Mouse (Mus musculus): ENCODE data around the gene Naa15. TPM values are rescaled to one million over a fixed set of nuclear protein-coding genes. Genes with fewer than 3 reads are reported as not detected.
A peak's percentile ranks its signal among the peaks of the same experiment; 100 is the strongest.

Naa15 gene
- polyA plus RNA-seq, 1 experiment from 2014 or later, result 65.4 TPM

GRCm38 (mm10) chr3:51494466-51494865, 79.5 kb downstream of the Naa15 start:
- Histone ChIP-seq H3K9me3 (no peaks in the 10 kb centered on the region), H3K9ac (no peak overlapping the region), H3K4me2 (replicated peaks) (no peak overlapping the region), H3K27ac (no peak overlapping the region), H3K27me3 (no peaks in the 10 kb centered on the region), H3K4me3 (no peak overlapping the region), H3K4me1 (no peaks in the 10 kb centered on the region), H3K36me3 (peaks cover 11% of the 10 kb centered on the region)
- no peak for ATAC-seq (ENCODE audit: insufficient number of reproducible peaks, insufficient read depth, low FRiP score, low TSS enrichment)
- 92% methylated on average over 2 of the region's 2 CpGs for WGBS

- H3K9ac ChIP-seq, result no peak overlapping the region
- no peaks in the 10 kb centered on the region for H3K9me3 ChIP-seq
- no peak for ATAC-seq (ENCODE audit: insufficient number of reproducible peaks, insufficient read depth, low FRiP score, low TSS enrichment)
- H3K4me1 ChIP-seq, result no peaks in the 10 kb centered on the region
- H3K27me3 ChIP-seq, result no peaks in the 10 kb centered on the region
- no peak overlapping the region for H3K27ac ChIP-seq
- H3K4me2 ChIP-seq (replicated peaks), result no peak overlapping the region
- peaks cover 11% of the 10 kb centered on the region for H3K36me3 ChIP-seq
- 92% methylated on average over 9 of the region's 9 CpGs for WGBS
- no peak overlapping the region for H3K4me3 ChIP-seq
Observed at GRCm38 (mm10) chr3:51495646-51496045, 80.7 kb downstream of the Naa15 start.

- ATAC-seq (ENCODE audit: insufficient number of reproducible peaks, insufficient read depth, low FRiP score, low TSS enrichment), result no peak
- WGBS, result 88% methylated on average over 1 of the region's 1 CpGs
- Histone ChIP-seq H3K4me2 (replicated peaks) (no peak overlapping the region), H3K4me3 (no peak overlapping the region), H3K9me3 (no peaks in the 10 kb centered on the region; the same call in 1 of the 2 replicates), H3K9ac (no peak overlapping the region), H3K4me1 (no peaks in the 10 kb centered on the region), H3K27me3 (no peaks in the 10 kb centered on the region), H3K36me3 (peaks cover 11% of the 10 kb centered on the region), H3K27ac (no peak overlapping the region)
Observed at GRCm38 (mm10) chr3:51497978-51498377, 83.0 kb downstream of the Naa15 start.

GRCm38 (mm10) chr3:51498659-51499058, 83.7 kb downstream of the Naa15 start:
- H3K4me3 ChIP-seq, result no peak overlapping the region
- H3K4me2 ChIP-seq (replicated peaks), result no peak overlapping the region
- H3K36me3 ChIP-seq, result peaks cover 4% of the 10 kb centered on the region
- H3K9ac ChIP-seq, result no peak overlapping the region
- no peaks in the 10 kb centered on the region; the same call in 1 of the 2 replicates for H3K9me3 ChIP-seq
- no peak for ATAC-seq (ENCODE audit: insufficient number of reproducible peaks, insufficient read depth, low FRiP score, low TSS enrichment)
- no peaks in the 10 kb centered on the region for H3K27me3 ChIP-seq
- WGBS, result 63% methylated on average over 5 of the region's 5 CpGs
- H3K4me1 ChIP-seq, result no peaks in the 10 kb centered on the region
- no peak overlapping the region for H3K27ac ChIP-seq

- H3K4me3 ChIP-seq, result no peak overlapping the region
- WGBS, result 92% methylated on average over 4 of the region's 4 CpGs
- no peaks in the 10 kb centered on the region; the same call in 1 of the 2 replicates for H3K9me3 ChIP-seq
- no peaks in the 10 kb centered on the region for H3K4me1 ChIP-seq
- no peak overlapping the region for H3K27ac ChIP-seq
- H3K27me3 ChIP-seq, result no peaks in the 10 kb centered on the region
- no peak overlapping the region for H3K9ac ChIP-seq
- no peak for ATAC-seq (ENCODE audit: insufficient number of reproducible peaks, insufficient read depth, low FRiP score, low TSS enrichment)
- no peak overlapping the region for H3K4me2 ChIP-seq (replicated peaks)
- H3K36me3 ChIP-seq, result no peaks in the 10 kb centered on the region
Observed at GRCm38 (mm10) chr3:51499876-51500275, 84.9 kb downstream of the Naa15 start.

GRCm38 (mm10) chr3:51504385-51504952, 89.5 kb downstream of the Naa15 start:
- Histone ChIP-seq H3K9ac (no peak overlapping the region), H3K9me3 (no peaks in the 10 kb centered on the region; the same call in 1 of the 2 replicates), H3K4me2 (replicated peaks) (no peak overlapping the region), H3K27ac (no peak overlapping the region), H3K36me3 (no peaks in the 10 kb centered on the region), H3K4me1 (no peaks in the 10 kb centered on the region), H3K4me3 (no peak overlapping the region), H3K27me3 (no peaks in the 10 kb centered on the region)
- no peak for ATAC-seq (ENCODE audit: insufficient number of reproducible peaks, insufficient read depth, low FRiP score, low TSS enrichment)
- WGBS, result 60% methylated on average over 11 of the region's 11 CpGs

GRCm38 (mm10) chr3:51505465-51505864, 90.5 kb downstream of the Naa15 start:
- H3K4me1 ChIP-seq, result no peaks in the 10 kb centered on the region; the same call in 1 of the 2 replicates
- ATAC-seq (ENCODE audit: insufficient number of reproducible peaks, insufficient read depth, low FRiP score, low TSS enrichment), result no peak
- H3K36me3 ChIP-seq, result no peaks in the 10 kb centered on the region
- no peak overlapping the region for H3K9ac ChIP-seq
- WGBS, result 41% methylated on average over 19 of the region's 19 CpGs
- no peaks in the 10 kb centered on the region; the same call in 1 of the 2 replicates for H3K9me3 ChIP-seq
- no peak overlapping the region for H3K4me3 ChIP-seq
- H3K27me3 ChIP-seq, result no peaks in the 10 kb centered on the region
- H3K4me2 ChIP-seq (replicated peaks), result no peak overlapping the region
- no peak overlapping the region for H3K27ac ChIP-seq

GRCm38 (mm10) chr3:51510903-51511302, 96.0 kb downstream of the Naa15 start:
- no peak overlapping the region for H3K4me3 ChIP-seq
- ATAC-seq (ENCODE audit: insufficient number of reproducible peaks, insufficient read depth, low FRiP score, low TSS enrichment), result no peak
- H3K9ac ChIP-seq, result no peak overlapping the region
- H3K27ac ChIP-seq, result no peak overlapping the region
- H3K4me2 ChIP-seq (replicated peaks), result 0 out of 2 replicates have a peak overlapping the region, but pooled peaks have one; percentile 4
- no peaks in the 10 kb centered on the region for H3K9me3 ChIP-seq
- no peaks in the 10 kb centered on the region for H3K36me3 ChIP-seq
- 28% methylated on average over 8 of the region's 8 CpGs for WGBS
- peaks cover 4% of the 10 kb centered on the region; the same call in 1 of the 2 replicates for H3K4me1 ChIP-seq
- H3K27me3 ChIP-seq, result no peaks in the 10 kb centered on the region

- Histone ChIP-seq H3K9ac (no peak overlapping the region), H3K4me3 (no peak overlapping the region), H3K36me3 (peaks cover 3% of the 10 kb centered on the region; the same call in 1 of the 2 replicates), H3K27ac (no peak overlapping the region), H3K4me1 (peaks cover 4% of the 10 kb centered on the region; the same call in 1 of the 2 replicates), H3K9me3 (no peaks in the 10 kb centered on the region), H3K4me2 (replicated peaks) (no peak overlapping the region), H3K27me3 (no peaks in the 10 kb centered on the region)
- 0 out of 2 replicates have a peak, but pooled peaks have one; percentile 44 for ATAC-seq (ENCODE audit: insufficient number of reproducible peaks, insufficient read depth, low FRiP score, low TSS enrichment)
- WGBS, result 88% methylated on average over 5 of the region's 5 CpGs
Observed at GRCm38 (mm10) chr3:51511983-51512382, 97.0 kb downstream of the Naa15 start.

GRCm38 (mm10) chr3:51517467-51517866, 102.5 kb downstream of the Naa15 start:
- H3K9me3 ChIP-seq, result no peaks in the 10 kb centered on the region
- no peak overlapping the region for H3K27ac ChIP-seq
- ATAC-seq (ENCODE audit: insufficient number of reproducible peaks, insufficient read depth, low FRiP score, low TSS enrichment), result no peak
- no peak overlapping the region for H3K4me3 ChIP-seq
- H3K9ac ChIP-seq, result no peak overlapping the region
- no peak overlapping the region for H3K4me2 ChIP-seq (replicated peaks)
- no peaks in the 10 kb centered on the region for H3K27me3 ChIP-seq
- WGBS, result 69% methylated on average over 4 of the region's 4 CpGs
- H3K36me3 ChIP-seq, result peaks cover 26% of the 10 kb centered on the region
- peaks cover 6% of the 10 kb centered on the region; the same call in 1 of the 2 replicates for H3K4me1 ChIP-seq

GRCm38 (mm10) chr3:51517878-51518762, 103.2 kb downstream of the Naa15 start:
- Histone ChIP-seq H3K4me1 (peaks cover 6% of the 10 kb centered on the region; the same call in 1 of the 2 replicates), H3K9ac (no peak overlapping the region), H3K36me3 (peaks cover 30% of the 10 kb centered on the region), H3K27me3 (no peaks in the 10 kb centered on the region), H3K27ac (no peak overlapping the region), H3K9me3 (no peaks in the 10 kb centered on the region), H3K4me3 (no peak overlapping the region), H3K4me2 (replicated peaks) (no peak overlapping the region)
- WGBS, result 62% methylated on average over 12 of the region's 12 CpGs
- ATAC-seq (ENCODE audit: insufficient number of reproducible peaks, insufficient read depth, low FRiP score, low TSS enrichment), result 0 out of 2 replicates have a peak, but pooled peaks have one; percentile 35

- Histone ChIP-seq H3K36me3 (peaks cover 34% of the 10 kb centered on the region), H3K4me2 (replicated peaks) (no peak overlapping the region), H3K4me3 (no peak overlapping the region), H3K9ac (no peak overlapping the region), H3K9me3 (no peaks in the 10 kb centered on the region), H3K27me3 (no peaks in the 10 kb centered on the region), H3K4me1 (peaks cover 6% of the 10 kb centered on the region; the same call in 1 of the 2 replicates), H3K27ac (no peak overlapping the region)
- 47% methylated on average over 8 of the region's 8 CpGs for WGBS
- no peak for ATAC-seq (ENCODE audit: insufficient number of reproducible peaks, insufficient read depth, low FRiP score, low TSS enrichment)
Observed at GRCm38 (mm10) chr3:51518763-51519121, 103.8 kb downstream of the Naa15 start.

Data from embryonic facial prominence, embryonic 12.5 days (tissue).